Mouse (Mus musculus): ENCODE data around the gene Klc1.

GRCm38 (mm10) chr12:111770651-111771050 lies 12.0 kb downstream of the Klc1 start:
- TF ChIP-seq CTCF (IDR thresholded peaks at IDR 0.05; ENCODE audit: control insufficient read depth, insufficient read depth, insufficient read length), result no peak
- TF ChIP-seq MAX (IDR thresholded peaks at IDR 0.05), result no peak
- no peak for TF ChIP-seq USF1 (IDR thresholded peaks at IDR 0.05; ENCODE audit: low read depth)
